Mouse (Mus musculus): ENCODE results near the gene Myl4. TPM values are rescaled to one million over a fixed set of nuclear protein-coding genes. Genes with fewer than 3 reads are reported as not detected.

Myl4 gene
- polyA plus RNA-seq, 1 experiment from 2014 or later: 1.2 TPM

Other genes with a start within 250 kb of the Myl4 start
- 26.1 and 29.3 TPM in 2 replicates for gene Kansl1, start 81.8 kb upstream of the Myl4 start, polyA plus RNA-seq (2015; fragmentation: Nextera tagmentation; extraction: Ambion mirVana)
- 43.7 and 51.4 TPM in 2 replicates for gene Cdc27, start within 50 bp of the Myl4 start, polyA plus RNA-seq (2015; fragmentation: Nextera tagmentation; extraction: Ambion mirVana)
- 0.43 and 0.89 TPM in 2 replicates for gene Itgb3, start 57.3 kb downstream of the Myl4 start, polyA plus RNA-seq (2015; fragmentation: Nextera tagmentation; extraction: Ambion mirVana)
- gene Gm11639, start 135.0 kb downstream of the Myl4 start, polyA plus RNA-seq (2015; fragmentation: Nextera tagmentation; extraction: Ambion mirVana): not detected in 2 replicates